Mouse (Mus musculus) heart, adult 2 months (tissue): Measurements from ENCODE around the gene 1700092M07Rik. TPM values are rescaled to one million over a fixed set of nuclear protein-coding genes. Genes with fewer than 3 reads are reported as not detected.

ENCODE experiments used
- DNase-seq, 2 experiments: peaks; one replicate each; pipeline ENCODE4 v3.0.0; 2021
- H3K27ac ChIP-seq: fragments of 200-600 bp; 2 replicates; pipeline ENCODE4 v1.8.1; 2022
- H3K27me3 ChIP-seq: fragments of 200-500 bp; 2 replicates; pipeline ENCODE4 v1.6.1; 2012; ENCODE audit warnings: mild to moderate bottlenecking, low read length, inconsistent platforms, mixed read lengths; ENCODE audit not compliant: control insufficient read depth, insufficient read depth
- H3K36me3 ChIP-seq: fragments of 200-500 bp; 2 replicates; pipeline ENCODE4 v1.6.1; 2012; ENCODE audit warnings: low read length, inconsistent platforms; ENCODE audit not compliant: control insufficient read depth, insufficient read depth
- H3K4me1 ChIP-seq: fragments of 200-500 bp; 2 replicates; pipeline ENCODE4 v1.6.1; 2011; ENCODE audit warnings: low read length; ENCODE audit not compliant: control insufficient read depth, insufficient read depth
- H3K4me3 ChIP-seq: fragments of 200-600 bp; 2 replicates; pipeline ENCODE4 v1.8.1; 2022
- H3K79me2 ChIP-seq: fragments of 200-500 bp; replicated peaks from 2 replicates; pipeline ENCODE4 v1.6.1; 2012; ENCODE audit warnings: mild to moderate bottlenecking, inconsistent platforms, low read length, moderate library complexity, mixed read lengths; ENCODE audit not compliant: control insufficient read depth, insufficient read depth
- H3K9ac ChIP-seq: fragments of 200-500 bp; 2 replicates; pipeline ENCODE4 v1.6.1; 2012; ENCODE audit warnings: low read depth, mild to moderate bottlenecking, control low read depth, inconsistent platforms, low read length, mixed read lengths
- CTCF ChIP-seq: fragments of 200-600 bp; IDR thresholded peaks from 2 replicates; pipeline ENCODE4 v1.8.1; 2022; ENCODE audit warnings: antibody characterized with exemption, mild to moderate bottlenecking, moderate library complexity
- EP300 ChIP-seq: fragments of 200-500 bp; IDR thresholded peaks from 2 replicates; pipeline ENCODE4 v1.6.1; 2011; ENCODE audit warnings: low read depth, low read length, control low read depth; ENCODE audit not compliant: insufficient read depth
- POLR2A ChIP-seq: fragments of 200-500 bp; IDR thresholded peaks from 2 replicates; pipeline ENCODE4 v1.6.1; 2011; ENCODE audit warnings: mild to moderate bottlenecking, low read depth, low read length, control low read depth; ENCODE audit not compliant: insufficient read depth
- whole genome bisulfite sequencing: fragments of 180-500 bp; shearing (Covaris S2); methylation state at CpG from one replicate; pipeline ENCODE4 v1.1.7; 2018; 5-methylcytosine and 5-hydroxymethylcytosine counted together
- intact Hi-C: fragments of 180-260 bp; cut with DNase I; formaldehyde crosslinking; loops from one replicate; pipeline ENCODE4 v1.15.1; 2025
- polyA plus RNA-seq: library from polyadenylated mRNA; depleted of rRNA; stranded (reverse); fragments of >200 nt; gene quantifications from 2 replicates; pipeline ENCODE4 v1.2.3, GENCODE M21; 2012
- total RNA-seq, 2 experiments: library from RNA; stranded (reverse); gene quantifications; 2 replicates each; pipeline ENCODE4 v1.2.3; 2021

The 1700092M07Rik gene
- total and polyA plus RNA-seq, 3 experiments: 0.57 to 0.62 TPM; not detected in 1

DNA sequence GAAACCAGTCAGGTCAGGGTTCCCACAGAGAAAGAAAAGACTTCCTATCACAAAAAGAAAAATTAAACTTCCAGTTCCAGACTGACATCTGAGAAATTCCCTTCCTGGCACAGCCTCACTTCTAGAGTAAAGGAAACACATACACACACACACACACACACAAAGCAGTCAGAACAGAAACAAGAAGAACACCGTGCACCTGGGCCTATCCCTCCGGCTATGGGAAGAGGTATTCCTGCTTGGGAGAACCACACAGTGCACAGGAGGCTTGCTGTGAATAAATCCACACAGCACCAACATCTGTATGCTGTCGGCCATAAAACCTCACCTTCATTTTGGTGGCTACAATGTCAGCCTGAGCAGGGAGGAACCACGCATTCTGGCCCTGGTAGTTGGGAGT is 29.0 kb upstream of the 1700092M07Rik start:
- DNase-seq: no peak
- no peaks in the 10 kb centered on the region for H3K79me2 ChIP-seq
- no peaks in the 10 kb centered on the region for H3K27me3 ChIP-seq
- peaks cover 29% of the 10 kb centered on the region for H3K36me3 ChIP-seq
- intact Hi-C loops: loop anchor here (10.0 kb wide), 1 partner anchor 393 kb away; no protein-coding TSS in a partner anchor
- TF ChIP-seq EP300: no peak
- no peak for TF ChIP-seq CTCF
- TF ChIP-seq POLR2A: no peak
- WGBS: 42% methylated on average over 4 of the region's 4 CpGs
- H3K27ac ChIP-seq: no peak overlapping the region; the same call in 1 of the 2 replicates
- H3K4me1 ChIP-seq: peaks cover 11% of the 10 kb centered on the region
- no peak overlapping the region for H3K4me3 ChIP-seq
- H3K9ac ChIP-seq: peak overlapping the region; percentile 10; the same call in 1 of the 2 replicates

DNA sequence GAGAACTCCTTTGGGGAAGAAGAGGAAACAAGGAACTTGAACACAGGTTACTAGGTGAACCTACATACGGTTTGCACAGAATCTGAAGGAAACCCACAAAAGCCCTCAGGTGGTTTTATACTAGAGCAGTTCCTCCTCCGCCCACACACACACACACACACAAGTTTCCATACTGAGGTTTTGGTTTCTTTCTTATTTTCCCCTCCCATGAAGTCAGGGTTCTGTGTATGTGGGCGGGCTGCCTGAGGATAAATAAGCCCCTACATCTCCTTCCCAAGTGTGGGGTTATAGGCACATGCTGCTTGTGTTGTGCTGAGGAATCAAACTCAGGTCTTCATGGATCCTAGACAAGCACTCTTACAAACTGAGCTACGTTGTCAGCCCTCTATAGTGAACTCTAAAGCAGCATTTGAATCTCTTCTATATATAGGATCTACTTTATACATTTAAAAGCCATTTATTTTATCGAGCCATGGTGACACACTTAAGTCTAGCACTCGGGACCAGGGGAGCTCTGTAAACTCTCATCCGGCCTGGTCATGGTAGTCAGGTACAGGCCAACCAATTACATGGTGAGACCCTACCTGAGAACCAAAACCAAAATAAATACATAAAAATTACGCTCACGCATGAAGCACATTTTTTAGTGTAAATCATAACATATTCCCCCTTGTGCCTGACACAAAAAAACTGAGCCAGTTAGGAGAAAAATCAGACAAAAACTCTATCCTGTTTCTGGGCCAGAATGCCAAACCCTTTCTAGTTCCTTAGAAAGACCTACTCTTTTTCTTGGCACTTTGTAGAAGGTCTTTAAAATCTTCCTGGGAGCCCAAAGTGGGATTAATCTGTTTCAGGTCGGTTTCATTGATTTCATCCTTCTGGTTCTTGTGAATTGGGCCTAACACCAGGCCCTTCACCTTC is 28.3 kb upstream of the 1700092M07Rik start:
- WGBS: 47% methylated on average over 10 of the region's 10 CpGs
- intact Hi-C loops: loop anchor here (10.0 kb wide), 1 partner anchor 393 kb away; no protein-coding TSS in a partner anchor
- no peaks in the 10 kb centered on the region for H3K79me2 ChIP-seq
- no peaks in the 10 kb centered on the region for H3K27me3 ChIP-seq
- TF ChIP-seq POLR2A: no peak
- no peak for TF ChIP-seq CTCF
- TF ChIP-seq EP300: no peak
- H3K4me1 ChIP-seq: peaks cover 11% of the 10 kb centered on the region
- H3K27ac ChIP-seq: peak overlapping the region; percentile 90
- no peak for DNase-seq
- H3K4me3 ChIP-seq: peak overlapping the region; percentile 84
- H3K9ac ChIP-seq: peak overlapping the region; percentile 77
- H3K36me3 ChIP-seq: peaks cover 29% of the 10 kb centered on the region

DNA sequence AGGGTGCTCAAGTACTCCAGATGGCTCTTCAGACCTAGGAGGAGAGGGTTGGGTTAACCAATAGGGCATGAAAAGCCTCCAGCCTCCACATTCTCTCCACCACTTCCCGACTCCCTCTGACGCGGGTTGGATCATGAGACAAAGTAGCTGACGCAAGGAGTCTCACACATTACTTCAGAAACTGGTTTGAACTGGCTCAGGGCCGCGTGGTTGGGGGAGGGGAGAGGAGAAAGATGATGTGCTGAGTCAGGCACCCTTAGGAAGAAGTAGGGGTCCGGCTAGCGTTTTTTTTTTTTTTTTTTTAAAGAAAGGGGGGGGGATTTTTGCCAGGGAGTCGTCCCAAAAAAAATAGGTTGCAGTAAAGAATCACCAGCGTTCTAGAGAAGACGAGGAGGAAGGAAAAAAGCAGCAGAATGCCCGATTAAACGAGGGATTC is 27.6 kb upstream of the 1700092M07Rik start:
- Histone ChIP-seq H3K4me1 (peaks cover 11% of the 10 kb centered on the region), H3K9ac (peak overlapping the region; percentile 77), H3K4me3 (peak overlapping the region; percentile 84), H3K27me3 (no peaks in the 10 kb centered on the region), H3K79me2 (no peaks in the 10 kb centered on the region), H3K36me3 (peaks cover 29% of the 10 kb centered on the region), H3K27ac (peak overlapping the region; percentile 90)
- WGBS: 2% methylated on average over 13 of the region's 13 CpGs
- peak; percentile 66 to 69 for DNase-seq
- no peak for TF ChIP-seq EP300
- no peak for TF ChIP-seq POLR2A
- TF ChIP-seq CTCF: no peak
- intact Hi-C loops: loop anchor here (1.0 to 10.0 kb wide), 2 partner anchors 10 to 392 kb away; partner anchors contain the start of gene Slc3a2

DNA sequence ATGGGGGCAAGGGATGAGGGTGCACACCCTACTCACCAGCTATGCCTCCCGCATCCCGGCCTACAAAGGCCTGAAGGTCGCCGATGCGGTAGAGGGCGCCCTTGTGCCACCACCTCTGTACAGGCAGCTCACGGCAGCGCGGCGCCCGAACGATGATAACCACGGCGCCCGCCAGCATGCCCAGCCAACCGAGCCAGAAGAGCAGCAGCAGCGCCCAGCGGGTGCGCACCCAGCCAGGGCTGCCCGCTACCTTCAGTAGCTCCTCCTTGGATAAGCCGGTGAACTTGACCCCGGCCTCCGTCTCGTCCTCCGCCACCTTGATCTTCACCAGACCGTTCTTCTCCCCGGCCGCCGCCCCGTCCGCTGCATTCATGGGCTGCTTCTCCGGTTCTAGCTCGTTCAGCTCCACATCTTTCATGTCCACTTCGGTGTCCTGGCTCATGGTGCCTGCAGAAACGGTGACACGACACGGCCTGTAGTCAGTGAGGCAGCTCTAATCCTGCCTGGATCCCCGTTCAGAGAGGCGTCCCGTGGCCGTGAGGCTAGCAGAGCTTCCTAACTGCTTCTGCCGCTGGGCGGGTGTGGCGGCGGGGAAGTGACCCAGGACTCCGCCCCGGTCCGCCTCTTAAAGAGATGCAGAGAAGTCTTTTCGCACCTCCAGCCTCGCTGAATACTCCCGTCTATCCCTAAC is 27.1 kb upstream of the 1700092M07Rik start:
- intact Hi-C loops: loop anchor here (1.0 to 10.0 kb wide), 2 partner anchors 10 to 391 kb away; partner anchors contain the start of gene Slc3a2
- H3K36me3 ChIP-seq: peaks cover 29% of the 10 kb centered on the region

DNA sequence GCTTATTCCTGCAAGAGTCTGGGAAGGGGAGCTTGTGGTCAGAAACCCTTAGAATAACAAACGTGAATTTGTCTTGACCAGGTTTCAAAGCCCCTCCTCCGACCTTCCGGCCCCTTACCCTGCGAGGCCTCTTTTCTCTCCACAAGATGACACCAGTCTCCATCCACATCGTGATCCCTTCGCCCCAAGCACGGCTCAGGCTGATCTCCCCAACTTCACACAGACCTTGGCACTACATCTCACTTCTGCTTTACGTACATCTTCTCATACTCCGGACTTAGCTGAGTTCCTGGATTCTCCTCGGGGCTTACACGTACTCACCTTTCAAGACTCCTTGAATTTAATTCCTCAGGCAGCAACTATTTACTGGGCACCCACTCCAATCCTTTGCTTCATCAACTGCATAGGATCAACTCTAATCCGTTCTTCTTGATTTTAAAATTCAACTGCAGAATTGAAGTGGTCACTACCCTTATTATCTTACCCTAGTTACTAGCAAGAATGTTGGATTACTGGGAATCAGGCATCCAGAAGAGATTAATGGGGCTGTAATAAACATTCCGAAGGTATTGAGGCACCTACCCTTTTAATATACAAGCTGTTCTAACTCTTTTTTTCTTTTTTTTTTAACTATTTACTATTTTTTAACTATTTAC is 26.4 kb upstream of the 1700092M07Rik start:
- no peak for DNase-seq
- intact Hi-C loops: loop anchor here (1.0 to 10.0 kb wide), 2 partner anchors 9 to 391 kb away; partner anchors contain the start of gene Slc3a2
- Histone ChIP-seq H3K9ac (peak overlapping the region; percentile 61), H3K4me3 (peak overlapping the region; percentile 84), H3K27ac (peak overlapping the region; percentile 90), H3K79me2 (no peaks in the 10 kb centered on the region), H3K27me3 (no peaks in the 10 kb centered on the region), H3K4me1 (peaks cover 11% of the 10 kb centered on the region), H3K36me3 (peaks cover 29% of the 10 kb centered on the region)
- WGBS: 9% methylated on average over 13 of the region's 13 CpGs
- TF ChIP-seq EP300: peak; percentile 4; the same call in 1 of the 2 replicates
- no peak for TF ChIP-seq CTCF
- no peak for TF ChIP-seq POLR2A

More for the DNA sequence above, 27.1 kb upstream of the 1700092M07Rik start:
- H3K27me3 ChIP-seq: no peaks in the 10 kb centered on the region
- under 1% methylated on average over 51 of the region's 51 CpGs for WGBS
- peaks cover 11% of the 10 kb centered on the region for H3K4me1 ChIP-seq
- peak; percentile 95 for DNase-seq
- H3K27ac ChIP-seq: peak overlapping the region; percentile 90
- peak overlapping the region; percentile 77 for H3K9ac ChIP-seq
- H3K4me3 ChIP-seq: peak overlapping the region; percentile 84
- no peaks in the 10 kb centered on the region for H3K79me2 ChIP-seq
- peak; percentile 61 for TF ChIP-seq EP300
- TF ChIP-seq CTCF: peak; percentile 92
- peak; percentile 99 for TF ChIP-seq POLR2A
